Mouse (Mus musculus): Measurements from ENCODE around the gene Crygn.

- no peak for TF ChIP-seq POLR2A (IDR thresholded peaks at IDR 0.05; ENCODE audit: borderline replicate concordance, insufficient read depth, low read length)
- no peak for TF ChIP-seq CTCF (IDR thresholded peaks at IDR 0.05; ENCODE audit: borderline replicate concordance, insufficient read depth, low read depth, low read length)
Observed at GRCm38 (mm10) chr5:24737595-24737994, 20.2 kb downstream of the Crygn start.

Measured in cerebellum, adult 2 months (tissue).